Mouse (Mus musculus) limb, embryonic 15.5 days (tissue): ENCODE data around the gene Rpap1. TPM values are rescaled to one million over a fixed set of nuclear protein-coding genes. Genes with fewer than 3 reads are reported as not detected.

Experiments used
- ATAC-seq: fragments of 200-750 bp; cut with Nextera tagmentation; 2 replicates; pipeline ENCODE4 v1.8.0; 2017; ENCODE audit warnings: low read depth, moderate TSS enrichment; ENCODE audit not compliant: insufficient number of reproducible peaks, low FRiP score, low TSS enrichment
- H3K27ac ChIP-seq: fragments of 300-500 bp; sonication (generic); 2 replicates; pipeline ENCODE4 v1.5.1; 2015; ENCODE audit warnings: moderate library complexity, mild to moderate bottlenecking, inconsistent platforms
- H3K27me3 ChIP-seq: fragments of 300-500 bp; sonication (generic); 2 replicates; pipeline ENCODE4 v1.6.1; 2015; ENCODE audit warnings: inconsistent platforms
- H3K36me3 ChIP-seq: fragments of 300-500 bp; sonication (generic); 2 replicates; pipeline ENCODE4 v1.6.1; 2015; ENCODE audit warnings: inconsistent platforms
- H3K4me1 ChIP-seq: fragments of 300-500 bp; sonication (generic); 2 replicates; pipeline ENCODE4 v1.6.1; 2015; ENCODE audit warnings: inconsistent platforms
- H3K4me2 ChIP-seq: fragments of 300-500 bp; sonication (generic); 2 replicates; pipeline ENCODE4 v1.6.1; 2015; ENCODE audit warnings: mild to moderate bottlenecking, inconsistent platforms
- H3K4me3 ChIP-seq: fragments of 300-500 bp; sonication (generic); 2 replicates; pipeline ENCODE4 v1.5.1; 2015; ENCODE audit warnings: mild to moderate bottlenecking, inconsistent platforms
- H3K9ac ChIP-seq: fragments of 300-500 bp; sonication (generic); 2 replicates; pipeline ENCODE4 v1.6.1; 2015; ENCODE audit warnings: inconsistent platforms
- H3K9me3 ChIP-seq: fragments of 300-500 bp; sonication (generic); 2 replicates; pipeline ENCODE4 v1.6.1; 2016; ENCODE audit warnings: inconsistent platforms
- WGBS: fragments of 180-500 bp; shearing (Covaris S2); methylation state at CpG from one replicate; pipeline ENCODE4 v1.1.7; 2015; 5-methylcytosine and 5-hydroxymethylcytosine counted together
- polyA plus RNA-seq: library from polyadenylated mRNA; unstranded; fragments of >200 nt; fragmentation: Nextera tagmentation; extraction: Ambion mirVana; gene quantifications from 2 replicates; pipeline ENCODE4 v1.2.1, GENCODE M21; 2015

Gene Rpap1
- polyA plus RNA-seq, 1 experiment from 2014 or later: 22.2 TPM

DNA sequence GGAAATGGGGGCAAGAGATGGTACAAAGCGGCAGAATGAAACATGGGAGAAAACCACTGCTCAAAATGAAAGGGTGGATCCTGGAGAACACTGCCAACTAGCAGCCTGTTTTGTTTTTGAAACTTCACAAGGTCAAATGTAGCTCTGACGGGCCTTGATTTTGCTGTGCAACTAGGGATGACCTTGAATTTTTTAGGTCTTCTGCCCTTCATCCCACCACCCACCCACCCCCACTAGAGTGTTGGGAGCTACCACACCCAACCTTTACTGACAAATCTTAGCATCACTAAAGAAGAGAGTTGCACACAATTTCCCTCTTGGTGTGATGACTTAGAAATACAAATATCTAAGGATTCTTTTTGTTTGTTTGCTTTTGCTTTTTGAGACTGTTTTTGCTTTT lies 2.7 kb upstream of the Rpap1 start:
- H3K4me1 ChIP-seq: peaks cover 6% of the 10 kb centered on the region; the same call in 1 of the 2 replicates
- ATAC-seq: no peak
- H3K36me3 ChIP-seq: peaks cover 5% of the 10 kb centered on the region; the same call in 1 of the 2 replicates
- H3K4me3 ChIP-seq: no peak overlapping the region
- no peaks in the 10 kb centered on the region for H3K27me3 ChIP-seq
- no peak overlapping the region for H3K4me2 ChIP-seq
- 74% methylated on average over 2 of the region's 2 CpGs for WGBS
- H3K9ac ChIP-seq: no peak overlapping the region
- no peaks in the 10 kb centered on the region for H3K9me3 ChIP-seq
- H3K27ac ChIP-seq: no peak overlapping the region

DNA sequence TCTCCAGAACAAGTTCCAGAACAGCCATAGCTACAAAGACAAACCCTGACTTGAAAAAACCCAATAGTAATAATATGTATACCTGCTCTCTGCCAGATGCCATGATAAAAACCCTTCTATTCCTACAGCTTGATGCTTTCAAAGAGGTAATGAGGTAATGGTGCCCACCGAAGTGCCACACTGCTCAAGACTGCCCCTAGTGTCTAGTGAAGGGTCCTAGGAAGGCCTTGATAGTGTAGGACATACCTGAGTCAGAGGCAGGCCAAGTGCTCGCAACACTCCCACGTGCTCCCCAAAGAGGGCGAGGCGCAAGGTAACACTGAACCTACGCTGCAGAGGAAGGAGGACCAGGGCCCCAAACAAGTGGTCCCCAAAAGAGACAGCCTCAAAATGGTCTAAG lies 20.1 kb downstream of the Rpap1 start:
- H3K9ac ChIP-seq: no peak overlapping the region
- H3K27me3 ChIP-seq: no peaks in the 10 kb centered on the region
- no peak for ATAC-seq
- H3K4me3 ChIP-seq: no peak overlapping the region
- no peaks in the 10 kb centered on the region for H3K4me1 ChIP-seq
- H3K9me3 ChIP-seq: no peaks in the 10 kb centered on the region
- 91% methylated on average over 6 of the region's 6 CpGs for WGBS
- H3K36me3 ChIP-seq: peaks cover 73% of the 10 kb centered on the region
- H3K4me2 ChIP-seq: no peak overlapping the region
- no peak overlapping the region for H3K27ac ChIP-seq

DNA sequence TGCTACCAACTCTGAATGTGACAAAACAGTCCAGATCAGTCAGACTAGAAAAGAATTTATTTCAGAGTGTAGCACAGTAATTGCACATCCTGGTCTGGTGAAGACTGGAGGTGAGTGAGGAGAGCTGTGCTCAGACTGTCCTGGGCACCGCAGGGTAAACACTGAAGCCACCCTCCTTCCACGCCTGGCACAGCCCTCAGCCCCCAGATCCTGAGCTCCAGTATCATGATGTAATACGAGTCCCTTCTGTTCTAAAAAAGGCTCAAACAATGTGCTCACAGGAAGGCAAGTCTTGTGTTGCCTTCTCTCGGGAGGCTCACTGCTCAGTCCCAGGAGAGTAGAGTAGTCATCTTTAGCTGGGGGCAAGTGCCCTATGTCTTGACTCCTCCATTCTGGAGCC lies 23.4 kb downstream of the Rpap1 start:
- H3K27ac ChIP-seq: no peak overlapping the region
- 70% methylated on average over 4 of the region's 4 CpGs for WGBS
- H3K36me3 ChIP-seq: peaks cover 40% of the 10 kb centered on the region
- no peaks in the 10 kb centered on the region for H3K9me3 ChIP-seq
- no peak for ATAC-seq
- peaks cover 27% of the 10 kb centered on the region for H3K27me3 ChIP-seq
- no peak overlapping the region for H3K4me3 ChIP-seq
- no peaks in the 10 kb centered on the region for H3K4me1 ChIP-seq
- no peak overlapping the region for H3K9ac ChIP-seq
- no peak overlapping the region for H3K4me2 ChIP-seq

DNA sequence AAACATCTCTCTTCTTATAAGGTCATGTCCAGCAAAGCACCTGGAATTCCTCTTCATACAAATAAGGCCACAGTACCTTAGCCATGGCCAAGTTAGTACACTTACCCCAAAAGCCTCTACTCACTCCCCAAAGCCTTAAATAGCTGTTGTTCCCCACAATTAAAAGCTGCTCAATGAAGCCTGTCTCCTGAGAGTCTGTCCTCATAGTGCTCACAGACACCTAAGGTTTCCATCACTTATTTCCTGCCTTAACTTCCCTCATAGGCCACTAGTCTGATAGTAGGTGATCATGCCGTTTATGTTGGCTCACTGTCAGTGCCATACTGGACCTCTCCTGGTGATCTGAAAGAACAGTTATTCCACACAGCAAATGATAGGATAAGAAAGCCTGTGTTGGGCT lies 25.1 kb downstream of the Rpap1 start:
- H3K27ac ChIP-seq: no peak overlapping the region
- H3K4me3 ChIP-seq: no peak overlapping the region
- no peak for ATAC-seq
- H3K9me3 ChIP-seq: no peaks in the 10 kb centered on the region
- H3K9ac ChIP-seq: no peak overlapping the region
- peaks cover 28% of the 10 kb centered on the region for H3K36me3 ChIP-seq
- H3K4me1 ChIP-seq: peaks cover 16% of the 10 kb centered on the region
- WGBS: 71% methylated on average over 1 of the region's 1 CpGs
- H3K4me2 ChIP-seq: no peak overlapping the region
- H3K27me3 ChIP-seq: peaks cover 43% of the 10 kb centered on the region

DNA sequence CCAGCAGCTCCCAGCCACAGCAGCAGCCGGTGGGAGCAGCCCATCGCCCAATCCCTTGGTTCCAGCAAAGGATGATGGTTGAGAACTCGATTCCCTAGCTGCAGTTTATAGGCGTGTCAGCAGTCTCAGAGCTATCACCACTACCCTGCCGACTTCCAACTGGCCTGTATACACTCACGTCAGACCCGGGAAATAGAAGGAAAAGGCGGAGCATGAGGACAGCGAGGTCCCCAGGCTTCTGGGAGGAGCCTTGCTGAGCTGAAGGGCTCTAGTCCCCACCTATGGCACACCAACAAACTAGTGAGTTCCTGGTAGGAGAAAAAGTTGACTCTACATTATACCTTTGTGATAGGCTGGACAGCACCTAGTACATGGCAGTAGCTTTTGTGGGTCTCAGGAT lies 27.1 kb downstream of the Rpap1 start, which contains the start of gene Ltk:
Gene Ltk, minus strand, starts transcription at position 181 of the 400 bp plus-strand sequence.
- Histone ChIP-seq H3K4me2 (no peak within 1 kb of the TSS), H3K36me3 (peaks cover 17% of the 10 kb centered on the region), H3K27me3 (peaks cover 60% of the 10 kb centered on the region), H3K4me3 (peak within 1 kb of the TSS; percentile 55; the same call in 1 of the 2 replicates), H3K9ac (no peak within 1 kb of the TSS), H3K4me1 (peaks cover 17% of the 10 kb centered on the region), H3K9me3 (no peaks in the 10 kb centered on the region), H3K27ac (no peak within 1 kb of the TSS)
- 7% methylated on average over 9 of the region's 9 CpGs for WGBS
- ATAC-seq: no peak

DNA sequence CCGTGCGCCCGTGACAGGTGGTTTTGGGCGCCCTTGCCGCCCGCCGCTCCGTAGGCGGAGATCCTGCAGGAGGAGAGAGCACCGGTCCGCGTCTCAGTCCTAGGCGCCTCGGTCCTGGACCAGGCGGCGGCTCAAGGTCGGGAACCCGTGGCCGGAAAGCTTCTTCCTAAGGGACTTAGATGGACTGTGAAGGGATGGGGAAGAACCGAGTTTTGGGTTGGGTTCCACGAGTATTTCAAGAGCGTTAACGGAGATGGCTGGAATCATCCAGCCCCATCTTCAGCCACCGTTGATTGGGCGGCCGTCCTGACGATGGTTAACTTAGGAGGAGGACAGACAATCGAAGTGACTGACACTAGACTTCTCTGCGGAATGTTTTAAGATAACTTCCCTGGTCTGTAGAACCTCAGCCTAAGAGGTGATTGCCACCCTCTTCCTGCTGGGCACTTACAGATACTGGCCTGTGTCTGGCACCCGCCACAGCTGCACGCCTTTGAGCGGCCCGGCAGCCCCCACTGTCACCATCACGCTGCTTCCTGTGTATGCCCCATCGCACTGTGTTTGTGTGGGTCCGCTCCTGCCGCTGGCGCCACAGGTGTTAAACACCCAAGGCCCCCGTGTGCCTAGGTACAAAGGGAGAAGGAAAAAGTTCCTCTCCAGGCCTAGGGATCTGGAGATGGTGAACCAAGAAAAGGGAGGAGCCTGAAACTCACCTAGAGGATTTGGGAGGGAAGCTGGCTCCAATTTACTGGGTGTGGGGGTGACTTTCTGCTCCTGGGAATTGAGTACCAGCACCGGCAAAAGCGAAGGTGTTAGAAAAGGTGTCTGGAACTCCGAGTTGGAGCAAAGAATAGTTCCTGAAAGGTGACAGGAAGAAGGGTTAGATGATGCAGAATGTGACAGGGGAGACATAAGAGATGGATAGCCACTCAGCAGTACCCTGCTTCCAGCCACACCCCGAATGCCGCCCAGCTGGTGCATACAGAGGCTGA lies 28.2 kb downstream of the Rpap1 start:
- no peak for ATAC-seq
- peak overlapping the region; percentile 55 for H3K4me3 ChIP-seq
- H3K27ac ChIP-seq: no peak overlapping the region
- H3K36me3 ChIP-seq: peaks cover 6% of the 10 kb centered on the region
- peak overlapping the region; percentile 100 for H3K4me2 ChIP-seq
- peaks cover 66% of the 10 kb centered on the region for H3K27me3 ChIP-seq
- no peaks in the 10 kb centered on the region for H3K9me3 ChIP-seq
- no peak overlapping the region for H3K9ac ChIP-seq
- WGBS: 5% methylated on average over 44 of the region's 44 CpGs
- H3K4me1 ChIP-seq: peaks cover 17% of the 10 kb centered on the region

DNA sequence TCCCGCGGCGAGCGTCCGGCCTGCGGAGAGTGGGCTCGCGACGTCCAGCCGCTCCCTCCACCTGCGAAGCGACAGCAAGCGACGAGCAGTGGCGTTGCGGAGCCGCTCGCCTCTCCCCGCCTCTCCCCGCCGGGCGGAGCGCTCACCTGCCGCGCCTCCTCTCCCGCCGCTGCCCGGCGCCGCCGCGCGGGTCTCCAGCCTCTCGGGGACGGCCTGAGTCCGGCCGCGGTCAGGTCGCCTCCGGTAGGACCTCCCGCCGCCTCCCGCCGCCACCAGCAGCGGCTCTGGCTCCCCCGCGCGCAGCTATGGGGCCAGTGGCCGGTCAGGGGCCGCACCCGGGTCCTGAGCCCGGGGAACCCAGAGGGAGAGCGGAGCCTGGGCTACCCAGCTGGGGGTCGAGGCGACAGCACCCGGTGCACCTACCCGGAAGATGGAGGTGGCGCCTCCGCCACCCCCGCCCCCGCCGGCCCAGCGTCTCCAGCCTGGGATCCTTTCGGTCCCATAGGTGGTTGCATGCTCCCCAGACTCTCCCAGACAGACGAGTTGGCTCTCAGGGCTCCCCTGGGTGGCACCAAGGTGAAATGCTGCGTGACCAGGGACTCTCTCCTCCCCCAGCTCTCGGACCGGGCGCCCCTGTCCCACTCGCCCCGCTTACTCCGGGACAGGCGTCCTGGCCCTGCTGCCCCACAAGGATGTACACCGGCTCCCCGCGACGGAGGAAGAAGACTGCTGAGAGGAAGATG lies 29.1 kb downstream of the Rpap1 start:
- WGBS: under 1% methylated on average over 68 of the region's 77 CpGs
- H3K4me1 ChIP-seq: peaks cover 17% of the 10 kb centered on the region
- no peaks in the 10 kb centered on the region for H3K9me3 ChIP-seq
- H3K27ac ChIP-seq: no peak overlapping the region
- no peak for ATAC-seq
- peak overlapping the region; percentile 55 for H3K4me3 ChIP-seq
- peaks cover 70% of the 10 kb centered on the region for H3K27me3 ChIP-seq
- H3K9ac ChIP-seq: peak overlapping the region; percentile 14
- H3K36me3 ChIP-seq: no peaks in the 10 kb centered on the region
- H3K4me2 ChIP-seq: peak overlapping the region; percentile 100

DNA sequence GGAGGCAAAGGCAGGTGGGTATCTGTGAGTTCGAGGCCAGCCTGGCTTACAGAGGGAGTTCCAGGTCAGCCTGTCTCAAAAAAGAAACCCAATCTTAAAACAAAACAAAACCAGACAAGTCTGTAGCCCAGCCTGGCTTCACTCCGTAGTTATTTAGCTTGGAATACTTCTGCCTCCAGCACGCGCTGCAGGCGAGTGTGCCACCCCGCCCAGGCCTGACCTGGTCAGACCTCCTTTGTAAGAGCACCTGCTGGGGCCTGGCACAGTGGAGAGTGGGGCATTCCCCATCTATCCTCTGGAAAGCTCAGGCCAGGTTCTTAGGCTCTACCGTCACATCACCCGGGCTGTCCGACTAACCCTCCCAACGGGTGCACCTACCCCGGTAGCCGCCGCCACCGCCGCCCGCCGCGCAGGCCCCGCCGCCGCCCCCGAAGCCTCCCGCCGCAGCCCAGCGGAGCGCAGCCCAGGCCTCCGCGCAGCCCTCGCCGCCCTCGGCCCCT lies 29.7 kb downstream of the Rpap1 start:
- WGBS: 4% methylated on average over 31 of the region's 31 CpGs
- Histone ChIP-seq H3K4me1 (peaks cover 17% of the 10 kb centered on the region), H3K27ac (no peak overlapping the region), H3K27me3 (peaks cover 76% of the 10 kb centered on the region), H3K4me3 (peak overlapping the region; percentile 55), H3K4me2 (peak overlapping the region; percentile 100), H3K36me3 (no peaks in the 10 kb centered on the region), H3K9ac (peak overlapping the region; percentile 14; the same call in 1 of the 2 replicates), H3K9me3 (no peaks in the 10 kb centered on the region)
- ATAC-seq: no peak

DNA sequence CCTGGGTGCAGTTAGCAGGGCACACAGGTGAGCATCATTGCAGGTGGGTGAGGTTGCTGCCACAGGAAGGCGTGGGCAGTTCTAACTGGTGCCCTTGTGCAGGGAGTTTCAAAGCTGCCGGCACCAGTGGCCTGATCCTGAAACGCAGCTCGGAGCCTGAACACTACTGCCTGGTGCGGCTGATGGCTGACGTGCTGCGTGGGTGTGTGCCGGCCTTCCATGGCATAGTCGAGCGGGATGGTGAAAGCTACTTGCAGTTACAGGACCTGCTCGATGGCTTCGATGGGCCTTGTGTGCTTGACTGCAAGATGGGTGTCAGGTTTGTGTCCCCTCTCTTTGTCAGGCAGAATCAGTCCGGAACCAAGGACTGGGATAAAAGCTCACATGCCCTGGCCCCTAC lies 38.1 kb downstream of the Rpap1 start:
- Histone ChIP-seq H3K4me3 (no peak overlapping the region), H3K27ac (no peak overlapping the region), H3K9ac (no peak overlapping the region), H3K9me3 (no peaks in the 10 kb centered on the region), H3K27me3 (peaks cover 74% of the 10 kb centered on the region), H3K36me3 (no peaks in the 10 kb centered on the region), H3K4me1 (peaks cover 7% of the 10 kb centered on the region), H3K4me2 (no peak overlapping the region)
- WGBS: 69% methylated on average over 13 of the region's 13 CpGs
- ATAC-seq: no peak

DNA sequence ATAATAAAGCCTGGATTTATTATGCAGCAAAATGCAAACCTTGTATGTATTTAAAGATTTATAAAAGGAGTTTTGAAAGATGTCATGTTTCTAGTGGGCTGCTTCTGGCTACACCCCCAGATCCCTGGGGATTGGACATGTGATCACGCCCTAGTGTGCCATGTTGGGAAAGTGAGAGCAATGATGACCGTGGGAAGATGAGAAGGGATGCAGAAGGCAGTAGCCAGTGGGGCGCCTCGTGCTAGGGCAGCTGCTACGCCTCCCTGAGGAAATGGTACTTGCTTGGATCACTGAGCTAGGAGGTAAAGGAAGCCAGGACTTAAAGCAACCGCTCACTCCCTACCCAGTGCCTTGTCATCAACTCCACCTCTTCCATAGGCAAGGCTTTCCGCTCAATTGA lies 39.8 kb downstream of the Rpap1 start:
- Histone ChIP-seq H3K27me3 (peaks cover 81% of the 10 kb centered on the region), H3K36me3 (no peaks in the 10 kb centered on the region), H3K9me3 (no peaks in the 10 kb centered on the region), H3K4me2 (no peak overlapping the region), H3K9ac (no peak overlapping the region), H3K4me3 (no peak overlapping the region), H3K4me1 (peaks cover 25% of the 10 kb centered on the region), H3K27ac (no peak overlapping the region)
- 72% methylated on average over 7 of the region's 7 CpGs for WGBS
- ATAC-seq: no peak

DNA sequence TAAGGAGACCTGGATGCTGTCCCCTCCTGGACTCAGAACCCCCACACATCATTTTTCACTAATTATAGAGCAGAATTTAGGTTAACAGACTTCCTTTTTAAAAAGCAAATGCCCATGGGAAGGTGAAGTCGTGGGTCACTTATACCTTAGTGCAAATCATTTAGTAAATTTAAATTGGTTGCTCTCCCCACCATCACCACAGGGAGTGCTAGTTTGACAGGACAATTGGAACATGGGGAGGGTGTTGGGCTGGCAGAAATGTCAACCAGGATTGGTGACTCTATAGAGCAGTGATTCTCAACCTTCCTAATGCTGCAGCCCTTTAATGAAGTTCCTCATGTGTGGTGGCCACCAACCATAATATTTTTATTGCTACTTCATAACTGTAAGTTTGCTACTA lies 42.1 kb downstream of the Rpap1 start:
- H3K4me3 ChIP-seq: no peak overlapping the region
- H3K27me3 ChIP-seq: peaks cover 70% of the 10 kb centered on the region
- 11% methylated on average over 1 of the region's 1 CpGs for WGBS

More for the DNA sequence above, 42.1 kb downstream of the Rpap1 start:
- H3K36me3 ChIP-seq: no peaks in the 10 kb centered on the region
- no peak overlapping the region for H3K9ac ChIP-seq
- no peaks in the 10 kb centered on the region for H3K9me3 ChIP-seq
- H3K4me2 ChIP-seq: no peak overlapping the region
- H3K4me1 ChIP-seq: peaks cover 38% of the 10 kb centered on the region
- ATAC-seq: no peak
- no peak overlapping the region for H3K27ac ChIP-seq
